Mouse (Mus musculus) embryonic fibroblast, embryonic 13.5 days (primary cell): Measurements from ENCODE around the gene Mia3. TPM values are rescaled to one million over a fixed set of nuclear protein-coding genes. Genes with fewer than 3 reads are reported as not detected.

Experiments used
- H3K27ac ChIP-seq: 2 replicates; pipeline ENCODE4 v1.5.1; 2012; ENCODE audit warnings: low read length, control low read depth, inconsistent platforms; ENCODE audit not compliant: insufficient read depth
- H3K4me1 ChIP-seq: 2 replicates; pipeline ENCODE4 v1.6.1; 2011; ENCODE audit warnings: low read length; ENCODE audit not compliant: control insufficient read depth, insufficient read depth
- H3K4me3 ChIP-seq: 2 replicates; pipeline ENCODE4 v1.5.1; 2011; ENCODE audit warnings: mild to moderate bottlenecking, control low read depth, low read length; ENCODE audit not compliant: insufficient read depth
- CTCF ChIP-seq: IDR thresholded peaks from 2 replicates; pipeline ENCODE4 v1.5.1; 2011; ENCODE audit warnings: mild to moderate bottlenecking, control low read depth, low read length, moderate library complexity, borderline replicate concordance; ENCODE audit not compliant: insufficient read depth
- POLR2A ChIP-seq: IDR thresholded peaks from 2 replicates; pipeline ENCODE4 v1.6.1; 2011; ENCODE audit warnings: low read depth, mild to moderate bottlenecking, control low read depth, low read length, moderate library complexity
- polyA plus RNA-seq: library from polyadenylated mRNA; stranded (reverse); fragments of >200 nt; gene quantifications from 2 replicates; pipeline ENCODE4 v1.2.4, GENCODE M21; 2011; ENCODE audit warnings: low read depth; ENCODE audit not compliant: missing spikeins, insufficient read length

The Mia3 gene
- polyA plus RNA-seq, 1 experiment = 343 TPM

GRCm38 (mm10) chr1:183378321-183378941 is 9.1 kb upstream of the Mia3 start:
- TF ChIP-seq CTCF (no peak), POLR2A (no peak)
- Histone ChIP-seq H3K4me1 (no peaks in the 10 kb centered on the region), H3K27ac (no peak overlapping the region), H3K4me3 (no peak overlapping the region)

- no peak overlapping the region for H3K4me3 ChIP-seq
- no peak for TF ChIP-seq CTCF
- no peak for TF ChIP-seq POLR2A
These were observed 7.7 kb upstream of the Mia3 start for GRCm38 (mm10) chr1:183377045-183377444.

GRCm38 (mm10) chr1:183374728-183375127 is 5.4 kb upstream of the Mia3 start:
- H3K4me1 ChIP-seq = no peaks in the 10 kb centered on the region
- H3K4me3 ChIP-seq = no peak overlapping the region
- no peak for TF ChIP-seq POLR2A
- no peak for TF ChIP-seq CTCF
- H3K27ac ChIP-seq = no peak overlapping the region

More at GRCm38 (mm10) chr1:183377045-183377444, 7.7 kb upstream of the Mia3 start:
- Histone ChIP-seq H3K27ac (no peak overlapping the region), H3K4me1 (no peaks in the 10 kb centered on the region)

- TF ChIP-seq POLR2A (no peak), CTCF (no peak)
- Histone ChIP-seq H3K4me1 (peaks cover 4% of the 10 kb centered on the region), H3K27ac (no peak overlapping the region), H3K4me3 (peak overlapping the region; percentile 85)
These were observed 552 bp downstream of the Mia3 start for GRCm38 (mm10) chr1:183368601-183369400.

GRCm38 (mm10) chr1:183366361-183366760 is 3.0 kb downstream of the Mia3 start:
- Histone ChIP-seq H3K4me3 (no peak overlapping the region), H3K27ac (no peak overlapping the region), H3K4me1 (peaks cover 4% of the 10 kb centered on the region)
- TF ChIP-seq CTCF = no peak
- TF ChIP-seq POLR2A = no peak

- Histone ChIP-seq H3K4me1 (peaks cover 4% of the 10 kb centered on the region), H3K4me3 (no peak overlapping the region), H3K27ac (no peak overlapping the region)
- TF ChIP-seq CTCF (no peak), POLR2A (no peak)
These were observed 5.8 kb downstream of the Mia3 start for GRCm38 (mm10) chr1:183363577-183363867.

GRCm38 (mm10) chr1:183362729-183363576 is 6.4 kb downstream of the Mia3 start:
- Histone ChIP-seq H3K27ac (no peak overlapping the region), H3K4me3 (no peak overlapping the region)
- TF ChIP-seq POLR2A (no peak), CTCF (no peak)

GRCm38 (mm10) chr1:183362301-183362700 is 7.1 kb downstream of the Mia3 start:
- H3K4me3 ChIP-seq = no peak overlapping the region
- no peak overlapping the region for H3K27ac ChIP-seq
- no peaks in the 10 kb centered on the region for H3K4me1 ChIP-seq
- no peak for TF ChIP-seq CTCF
- no peak for TF ChIP-seq POLR2A

More at GRCm38 (mm10) chr1:183362729-183363576, 6.4 kb downstream of the Mia3 start:
- H3K4me1 ChIP-seq = peaks cover 4% of the 10 kb centered on the region

GRCm38 (mm10) chr1:183358901-183359300 is 10.5 kb downstream of the Mia3 start:
- Histone ChIP-seq H3K27ac (no peak overlapping the region), H3K4me1 (no peaks in the 10 kb centered on the region), H3K4me3 (no peak overlapping the region)
- no peak for TF ChIP-seq CTCF
- TF ChIP-seq POLR2A = no peak
